Mouse (Mus musculus) left cerebral cortex, adult 11 months (tissue): Measurements from ENCODE around the gene 1700001C02Rik.

Experiments used
- DNase-seq: peaks from one replicate; pipeline ENCODE4 v3.0.0; 2022; ENCODE audit warnings: low spot score

The 1700001C02Rik gene

GRCm38 (mm10) chr5:30465861-30466260, at the start of gene 1700001C02Rik:
TSS of gene 1700001C02Rik (plus strand) at chr5:30466047.
- no peak for DNase-seq

- no peak for DNase-seq
These were observed 49.2 kb upstream of the 1700001C02Rik start for GRCm38 (mm10) chr5:30416665-30417064.

- DNase-seq = no peak
These were observed 42.7 kb upstream of the 1700001C02Rik start for GRCm38 (mm10) chr5:30423121-30423520.

GRCm38 (mm10) chr5:30423572-30424244, 42.1 kb upstream of the 1700001C02Rik start:
- DNase-seq = no peak

- no peak for DNase-seq
These were observed 38.4 kb upstream of the 1700001C02Rik start for GRCm38 (mm10) chr5:30427406-30427805.

GRCm38 (mm10) chr5:30438931-30439330, 26.9 kb upstream of the 1700001C02Rik start:
- DNase-seq = no peak

GRCm38 (mm10) chr5:30440308-30440906, 25.4 kb upstream of the 1700001C02Rik start:
- no peak for DNase-seq

GRCm38 (mm10) chr5:30442196-30442595, 23.7 kb upstream of the 1700001C02Rik start:
- no peak for DNase-seq

GRCm38 (mm10) chr5:30444327-30444895, 21.4 kb upstream of the 1700001C02Rik start:
- no peak for DNase-seq

- no peak for DNase-seq
These were observed 9.8 kb upstream of the 1700001C02Rik start for GRCm38 (mm10) chr5:30456056-30456455.

- DNase-seq = no peak
These were observed 5.7 kb upstream of the 1700001C02Rik start for GRCm38 (mm10) chr5:30460155-30460554.

- peak; percentile 45 for DNase-seq
These were observed 4.0 kb upstream of the 1700001C02Rik start, which contains the start of gene Otof for GRCm38 (mm10) chr5:30461821-30462220. TSS of gene Otof (minus strand) at chr5:30461932.

GRCm38 (mm10) chr5:30466315-30466714, 468 bp downstream of the 1700001C02Rik start:
- no peak for DNase-seq

- no peak for DNase-seq
These were observed 4.6 kb downstream of the 1700001C02Rik start for GRCm38 (mm10) chr5:30470454-30470853.

GRCm38 (mm10) chr5:30472148-30472547, 6.3 kb downstream of the 1700001C02Rik start:
- no peak for DNase-seq

GRCm38 (mm10) chr5:30476534-30476933, 10.7 kb downstream of the 1700001C02Rik start:
- no peak for DNase-seq

- DNase-seq = no peak
These were observed 16.5 kb downstream of the 1700001C02Rik start for GRCm38 (mm10) chr5:30482319-30482718.

GRCm38 (mm10) chr5:30483533-30483932, 17.7 kb downstream of the 1700001C02Rik start:
- DNase-seq = no peak

GRCm38 (mm10) chr5:30484591-30484990, 18.7 kb downstream of the 1700001C02Rik start:
- DNase-seq = no peak

GRCm38 (mm10) chr5:30485136-30485535, 19.3 kb downstream of the 1700001C02Rik start:
- DNase-seq = no peak

GRCm38 (mm10) chr5:30490215-30490614, 24.4 kb downstream of the 1700001C02Rik start:
- no peak for DNase-seq

GRCm38 (mm10) chr5:30490845-30491244, 25.0 kb downstream of the 1700001C02Rik start:
- no peak for DNase-seq

GRCm38 (mm10) chr5:30493723-30494122, 27.9 kb downstream of the 1700001C02Rik start:
- no peak for DNase-seq
